Mouse (Mus musculus): ENCODE data around the gene Tmsb10.

Gene Tmsb10

DNA sequence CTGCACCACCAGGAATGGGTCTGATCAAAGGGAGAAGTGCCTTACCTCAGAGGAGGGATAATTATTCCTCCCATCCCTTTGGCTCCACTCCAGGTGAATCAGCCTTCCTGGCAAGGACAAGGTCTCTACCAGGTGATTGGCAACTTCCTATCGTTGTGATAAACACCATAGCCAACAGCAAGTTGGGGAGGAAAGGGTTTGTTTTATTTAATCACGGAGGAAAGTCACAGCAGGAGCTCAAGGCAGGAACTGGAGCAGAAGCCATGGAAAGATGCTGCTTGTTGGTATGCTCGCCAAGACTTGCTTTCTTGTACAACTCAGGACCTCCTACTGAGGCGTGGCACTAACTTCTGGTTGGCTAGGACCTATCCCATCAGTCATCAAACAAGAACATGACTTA is 47.3 kb downstream of the Tmsb10 start:
- no peak for DNase-seq (ENCODE audit: low spot score in 2 of 2)
